Mouse (Mus musculus) C2C12 (cell line): Measurements from ENCODE around the gene Egfl6. TPM values are rescaled to one million over a fixed set of nuclear protein-coding genes. Genes with fewer than 3 reads are reported as not detected.

Experiments used
- H3K27me3 ChIP-seq: one replicate; pipeline ENCODE4 v1.6.1; 2011; ENCODE audit not compliant: control insufficient read depth, insufficient read depth, insufficient read length
- H3K36me3 ChIP-seq: one replicate; pipeline ENCODE4 v1.6.1; 2011; ENCODE audit not compliant: control insufficient read depth, insufficient read depth
- H3K4me3 ChIP-seq: one replicate; pipeline ENCODE4 v1.5.1; 2011; ENCODE audit warnings: mild to moderate bottlenecking, control low read depth; ENCODE audit not compliant: poor library complexity, insufficient read depth, severe bottlenecking
- H3K79me2 ChIP-seq: one replicate; pipeline ENCODE4 v1.6.1; 2011; ENCODE audit not compliant: control insufficient read depth, insufficient read depth
- H3K79me3 ChIP-seq: one replicate; pipeline ENCODE4 v1.6.1; 2011; ENCODE audit warnings: low read depth, control low read depth
- H3ac ChIP-seq: one replicate; pipeline ENCODE3; 2011; ENCODE audit warnings: low read depth; ENCODE audit not compliant: control insufficient read depth, insufficient read length
- CEBPB ChIP-seq: IDR thresholded peaks from one replicate; pipeline ENCODE4 v1.6.1; 2011; ENCODE audit warnings: low read depth, mild to moderate bottlenecking, control low read depth, moderate library complexity
- CTCF ChIP-seq: IDR thresholded peaks from one replicate; pipeline ENCODE4 v1.5.1; 2011; ENCODE audit not compliant: control insufficient read depth, insufficient read depth, insufficient read length
- FOSL1 ChIP-seq: IDR thresholded peaks from one replicate; pipeline ENCODE4 v1.8.0; 2011; ENCODE audit warnings: mild to moderate bottlenecking, low read length; ENCODE audit not compliant: poor library complexity, insufficient read depth, severe bottlenecking
- MAX ChIP-seq: IDR thresholded peaks from one replicate; pipeline ENCODE4 v1.6.1; 2011; ENCODE audit warnings: mild to moderate bottlenecking, control low read depth
- MYOD1 ChIP-seq: IDR thresholded peaks from one replicate; pipeline ENCODE4 v1.6.1; 2011; ENCODE audit warnings: low read depth; ENCODE audit not compliant: control insufficient read depth, insufficient read length
- MYOG ChIP-seq: IDR thresholded peaks from one replicate; pipeline ENCODE4 v1.6.1; 2011; ENCODE audit not compliant: control insufficient read depth, insufficient read length; ENCODE audit errors: extremely low read depth
- USF1 ChIP-seq: IDR thresholded peaks from one replicate; pipeline ENCODE4 v1.6.1; 2011; ENCODE audit warnings: low read depth, mild to moderate bottlenecking, control low read depth, moderate library complexity
- polyA plus RNA-seq: library from polyadenylated mRNA; unstranded; fragments of >200 nt; fragmentation: generic; extraction: Trizol; gene quantifications from one replicate; pipeline ENCODE4 v1.2.1, GENCODE M21; 2012; ENCODE audit warnings: missing spikeins

Egfl6 gene
- polyA plus RNA-seq, 1 experiment, result not detected

DNA sequence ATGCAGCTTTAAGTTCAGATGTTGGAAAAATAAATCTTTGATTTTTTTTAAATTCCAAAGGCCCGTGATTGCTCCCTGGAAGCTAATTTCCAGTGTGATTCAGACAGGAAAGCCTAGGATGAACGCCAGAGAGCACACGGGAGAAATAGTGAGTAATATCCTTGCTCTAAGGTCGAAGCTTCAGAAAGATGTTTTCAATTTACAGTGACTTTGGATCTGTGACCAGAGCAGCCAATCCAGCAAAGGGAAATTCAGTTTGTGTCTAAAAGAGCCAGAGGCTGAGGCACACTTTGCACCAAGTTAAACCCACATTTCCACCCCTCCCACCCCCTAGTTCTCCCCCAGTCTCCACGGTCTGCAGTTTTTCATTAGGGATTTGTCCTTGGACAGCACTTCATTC lies 20.6 kb downstream of the Egfl6 start:
- Histone ChIP-seq H3K27me3 (no peaks in the 10 kb centered on the region), H3K4me3 (no peak overlapping the region), H3K36me3 (no peaks in the 10 kb centered on the region), H3ac (no peak overlapping the region), H3K79me3 (no peaks in the 10 kb centered on the region), H3K79me2 (no peaks in the 10 kb centered on the region)
- no peak for TF ChIP-seq FOSL1

DNA sequence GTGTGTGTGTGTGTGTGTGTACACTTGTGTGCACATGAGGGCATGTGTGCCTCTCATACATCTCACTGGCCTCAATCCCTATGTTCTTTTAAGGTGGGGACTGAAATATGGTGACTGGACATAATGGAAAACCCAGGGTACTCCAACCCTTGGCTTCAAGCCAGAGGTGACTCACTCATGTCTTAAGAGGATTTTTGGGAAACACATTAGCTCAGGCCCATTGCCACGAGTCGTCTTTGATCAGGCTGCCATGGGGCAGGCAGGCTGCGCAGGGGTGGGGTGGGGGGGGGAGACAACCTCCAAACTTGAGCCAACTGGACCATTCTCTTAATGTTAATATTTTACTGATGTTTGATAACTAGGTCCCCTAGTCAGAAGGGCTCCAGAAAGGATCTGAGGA lies 26.2 kb downstream of the Egfl6 start:
- no peaks in the 10 kb centered on the region for H3K36me3 ChIP-seq
- no peaks in the 10 kb centered on the region for H3K27me3 ChIP-seq
- H3ac ChIP-seq, result no peak overlapping the region
- no peaks in the 10 kb centered on the region for H3K79me3 ChIP-seq
- TF ChIP-seq USF1 (no peak), MYOD1 (no peak), MYOG (no peak), CTCF (no peak), FOSL1 (no peak), MAX (no peak), CEBPB (no peak)
- no peaks in the 10 kb centered on the region for H3K79me2 ChIP-seq
- H3K4me3 ChIP-seq, result no peak overlapping the region

DNA sequence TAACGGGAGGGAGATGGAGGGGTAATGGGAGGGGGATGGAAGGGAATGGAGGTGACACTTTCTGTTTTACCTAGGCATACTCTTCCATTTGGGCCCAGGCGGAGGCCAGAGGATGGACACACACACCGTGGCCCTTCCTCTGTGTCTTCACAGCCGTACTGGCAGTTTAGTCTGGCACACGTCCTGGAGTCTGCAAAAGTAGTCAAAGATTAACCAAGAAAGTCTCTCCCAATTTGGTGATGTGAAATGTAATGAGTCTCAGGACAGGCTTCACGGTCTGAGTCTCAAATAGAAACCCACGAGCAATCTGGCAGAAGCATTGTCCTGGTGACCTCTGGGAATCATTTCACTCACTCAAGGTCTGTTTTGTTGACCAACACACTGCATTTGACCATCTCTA lies 33.2 kb downstream of the Egfl6 start:
- Histone ChIP-seq H3K79me2 (no peaks in the 10 kb centered on the region), H3K4me3 (no peak overlapping the region), H3K27me3 (no peaks in the 10 kb centered on the region), H3ac (no peak overlapping the region), H3K79me3 (no peaks in the 10 kb centered on the region), H3K36me3 (no peaks in the 10 kb centered on the region)
- TF ChIP-seq USF1, result no peak
- TF ChIP-seq MYOD1, result no peak
- no peak for TF ChIP-seq CTCF
- TF ChIP-seq MYOG, result no peak
- TF ChIP-seq FOSL1, result no peak
- TF ChIP-seq CEBPB, result no peak
- no peak for TF ChIP-seq MAX

DNA sequence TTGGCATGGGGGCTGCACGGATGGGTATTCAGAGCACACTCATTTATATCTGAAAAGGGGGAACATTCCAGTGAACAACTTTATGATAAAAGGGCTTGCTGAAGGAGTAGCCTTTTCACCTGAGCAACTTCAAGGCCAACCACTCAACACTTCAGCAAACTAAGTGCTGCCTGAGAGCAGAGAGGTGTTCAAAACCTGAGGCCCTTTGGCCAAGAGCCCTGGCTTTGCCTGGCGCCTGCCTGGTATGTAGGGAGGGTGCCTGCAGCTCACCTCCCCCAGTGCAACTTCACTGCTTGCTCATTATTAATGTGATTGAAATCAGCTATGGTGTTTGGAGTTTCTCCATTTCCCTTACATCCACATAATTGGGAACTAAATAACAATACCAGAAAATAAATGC lies 39.0 kb downstream of the Egfl6 start:
- H3K79me3 ChIP-seq, result no peaks in the 10 kb centered on the region

DNA sequence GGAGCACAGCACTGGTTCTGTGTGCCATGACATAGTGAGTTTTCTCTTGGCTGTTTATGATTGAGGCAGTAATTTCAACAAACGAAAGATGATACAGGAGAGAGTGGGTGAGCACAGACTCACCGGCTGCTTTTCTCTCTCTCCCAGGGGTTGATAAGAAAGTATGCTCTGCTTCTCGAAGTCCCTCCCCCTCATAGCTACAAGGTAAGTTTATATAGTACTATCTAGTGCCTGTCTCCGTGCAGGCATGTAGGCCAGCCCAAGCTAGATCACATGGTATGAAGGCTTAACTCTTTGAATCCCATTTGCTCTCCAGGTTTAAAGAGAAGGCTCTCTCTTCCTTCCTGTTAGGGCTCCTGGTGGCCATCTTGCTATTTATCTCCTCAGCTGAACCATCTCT lies 50.4 kb downstream of the Egfl6 start:
- Histone ChIP-seq H3K36me3 (no peaks in the 10 kb centered on the region), H3K4me3 (no peak overlapping the region), H3ac (no peak overlapping the region), H3K27me3 (no peaks in the 10 kb centered on the region), H3K79me2 (no peaks in the 10 kb centered on the region), H3K79me3 (no peaks in the 10 kb centered on the region)
- no peak for TF ChIP-seq MYOG
- TF ChIP-seq USF1, result no peak
- no peak for TF ChIP-seq FOSL1
- no peak for TF ChIP-seq MYOD1
- no peak for TF ChIP-seq CEBPB
- no peak for TF ChIP-seq CTCF
- TF ChIP-seq MAX, result no peak

More for the DNA sequence above, 39.0 kb downstream of the Egfl6 start:
- H3ac ChIP-seq, result no peak overlapping the region
- H3K79me2 ChIP-seq, result no peaks in the 10 kb centered on the region
- H3K4me3 ChIP-seq, result no peak overlapping the region
- no peaks in the 10 kb centered on the region for H3K27me3 ChIP-seq
- no peaks in the 10 kb centered on the region for H3K36me3 ChIP-seq
- TF ChIP-seq FOSL1, result no peak
- TF ChIP-seq MAX, result no peak
- no peak for TF ChIP-seq CTCF
- TF ChIP-seq MYOD1, result no peak
- TF ChIP-seq MYOG, result no peak
- no peak for TF ChIP-seq CEBPB
- TF ChIP-seq USF1, result no peak

DNA sequence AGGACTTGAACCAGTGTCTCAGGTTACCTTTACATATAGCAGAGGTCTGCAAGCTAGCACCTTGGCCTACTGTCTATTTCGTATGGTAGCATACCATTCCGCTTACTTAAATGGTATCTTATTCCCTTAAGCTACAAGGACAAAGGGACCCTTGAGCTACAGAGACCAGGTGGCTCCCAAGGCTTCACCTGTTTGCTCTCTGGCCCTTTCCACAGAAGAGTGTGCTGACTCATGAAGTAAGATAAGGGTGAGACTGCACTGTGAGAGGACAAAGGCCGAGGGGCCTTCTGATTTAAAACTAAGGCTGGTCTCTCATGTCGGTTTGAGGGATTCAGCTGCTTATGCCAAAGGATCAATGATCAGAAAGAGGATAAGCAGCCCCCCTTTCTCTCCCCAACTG lies 52.1 kb downstream of the Egfl6 start:
- no peaks in the 10 kb centered on the region for H3K79me2 ChIP-seq
- TF ChIP-seq FOSL1, result no peak
- TF ChIP-seq MYOG, result no peak
- TF ChIP-seq CTCF, result no peak
- TF ChIP-seq CEBPB, result no peak
- no peak for TF ChIP-seq MYOD1
- TF ChIP-seq MAX, result no peak
- no peak for TF ChIP-seq USF1
- no peaks in the 10 kb centered on the region for H3K36me3 ChIP-seq
- H3K27me3 ChIP-seq, result no peaks in the 10 kb centered on the region
- H3ac ChIP-seq, result no peak overlapping the region
- H3K4me3 ChIP-seq, result no peak overlapping the region
- H3K79me3 ChIP-seq, result no peaks in the 10 kb centered on the region
